Mouse (Mus musculus): ENCODE data around the gene Dmrtc1a. TPM values are rescaled to one million over a fixed set of nuclear protein-coding genes. Genes with fewer than 3 reads are reported as not detected.
"Not testable (repeated sequence)": the region's sequence is repeated elsewhere in the genome, so short reads cannot be mapped to it uniquely, and the experiment has no call there.

Dmrtc1a gene
- polyA plus RNA-seq, 1 experiment from 2014 or later = 2.0 TPM

- no peak for ATAC-seq
- Histone ChIP-seq H3K4me3 (ENCODE audit: low read length) (no peak within 1 kb of the TSS), H3K9ac (ENCODE audit: low read depth, low read length) (no peak within 1 kb of the TSS), H3K27ac (ENCODE audit: low read depth, low read length) (no peak within 1 kb of the TSS), H3K4me1 (ENCODE audit: control insufficient read depth, insufficient read depth, low read depth, low read length) (no peaks in the 10 kb centered on the region), H3K4me2 (ENCODE audit: low read length) (no peak within 1 kb of the TSS), H3K36me3 (ENCODE audit: control insufficient read depth, insufficient read depth, low read length) (no peaks in the 10 kb centered on the region), H3K27me3 (replicated peaks; ENCODE audit: control insufficient read depth, insufficient read depth, low read length) (no peaks in the 10 kb centered on the region), H3K9me3 (ENCODE audit: control insufficient read depth, low read length) (no peaks in the 10 kb centered on the region)
- 80% methylated on average over 6 of the region's 6 CpGs for whole genome bisulfite sequencing
Measured at GRCm38 (mm10) chrX:102867871-102868270, 40.6 kb downstream of the Dmrtc1a start, which contains the start of gene 1700031F05Rik. Gene 1700031F05Rik, minus strand, starts transcription at chrX:102867971.

DNA sequence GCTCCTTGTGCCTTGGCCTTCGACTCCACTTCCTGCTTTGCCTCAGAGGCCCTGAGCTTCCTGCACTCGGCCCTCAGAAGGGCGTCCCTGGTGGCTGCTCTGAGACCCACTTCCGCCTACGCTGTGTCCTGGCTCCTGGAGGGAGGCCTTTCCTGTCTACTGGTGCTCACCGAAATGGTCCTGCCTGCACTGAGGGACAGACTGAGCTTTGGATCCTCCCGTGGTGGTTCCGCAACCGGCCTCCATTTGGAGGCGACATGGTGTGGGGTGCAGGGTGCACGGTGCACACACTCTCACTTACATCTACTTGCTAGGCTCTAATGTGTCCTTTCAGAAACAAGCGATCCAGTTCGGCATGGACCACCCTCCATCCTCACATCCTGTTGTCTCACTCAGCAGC is 54.0 kb downstream of the Dmrtc1a start, which contains the start of gene Dmrtc1c2:
Gene Dmrtc1c2, minus strand, starts transcription at position 101 of the 400 bp plus-strand sequence.
- not testable (repeated sequence) for H3K9ac ChIP-seq (ENCODE audit: low read depth, low read length); H3K27me3 ChIP-seq (replicated peaks; ENCODE audit: control insufficient read depth, insufficient read depth, low read length); H3K4me2 ChIP-seq (ENCODE audit: low read length); H3K27ac ChIP-seq (ENCODE audit: low read depth, low read length); H3K4me3 ChIP-seq (ENCODE audit: low read length); H3K36me3 ChIP-seq (ENCODE audit: control insufficient read depth, insufficient read depth, low read length); ATAC-seq; H3K9me3 ChIP-seq (ENCODE audit: control insufficient read depth, low read length); H3K4me1 ChIP-seq (ENCODE audit: control insufficient read depth, insufficient read depth, low read depth, low read length)
- WGBS = 100% methylated on average over 4 of the region's 13 CpGs

Other genes starting within 250 kb of the Dmrtc1a start
- not detected in 2 replicates for gene Gm3880, start 221.7 kb downstream of the Dmrtc1a start, polyA plus RNA-seq (2015; fragmentation: Nextera tagmentation; extraction: Ambion mirVana)
- gene Gm9112, start 201.1 kb downstream of the Dmrtc1a start, polyA plus RNA-seq (2015; fragmentation: Nextera tagmentation; extraction: Ambion mirVana) = not detected in 2 replicates
- gene Dmrtc1b, start 200.8 kb downstream of the Dmrtc1a start, polyA plus RNA-seq (2015; fragmentation: Nextera tagmentation; extraction: Ambion mirVana) = not detected in 2 replicates
- gene Dmrtc1c1, start 105.7 kb downstream of the Dmrtc1a start, polyA plus RNA-seq (2015; fragmentation: Nextera tagmentation; extraction: Ambion mirVana) = not detected in 2 replicates
- not detected in 2 replicates for gene Dmrtc1c2, start 54.1 kb downstream of the Dmrtc1a start, polyA plus RNA-seq (2015; fragmentation: Nextera tagmentation; extraction: Ambion mirVana)
- not detected in 2 replicates for gene 1700031F05Rik, start 40.7 kb downstream of the Dmrtc1a start, polyA plus RNA-seq (2015; fragmentation: Nextera tagmentation; extraction: Ambion mirVana)
- gene 1700011M02Rik, start 218 bp upstream of the Dmrtc1a start, polyA plus RNA-seq (2015; fragmentation: Nextera tagmentation; extraction: Ambion mirVana) = not detected in 2 replicates
- not detected in 2 replicates for gene 1700018G05Rik, start 19.7 kb upstream of the Dmrtc1a start, polyA plus RNA-seq (2015; fragmentation: Nextera tagmentation; extraction: Ambion mirVana)